Mouse (Mus musculus) fat pad, adult 2 months (tissue): ENCODE data around the gene Ceacam5.

Experiments
- DNase-seq: peaks from one replicate; pipeline ENCODE4 v3.0.0-alpha.2; 2011; ENCODE audit warnings: low read depth, low spot score; ENCODE audit errors: extremely low read depth

The Ceacam5 gene

GRCm38 (mm10) chr7:17712938-17713337 lies at the start of gene Ceacam5:
Gene Ceacam5, plus strand, starts transcription at chr7:17713238.
- no peak for DNase-seq
